ENCODE assay signal across 11 mouse cellular contexts in genomic region chr12:102420168-102420890, GRCm38 (mm10). TPM values are rescaled to one million over a fixed set of nuclear protein-coding genes. Genes with fewer than 3 reads are reported as not detected.
A peak's percentile ranks its signal among the peaks of the same experiment; 100 is the strongest.
DNase-seq lines count a peak whose midpoint lies in the region; ATAC-seq and TF ChIP-seq lines count a peak whose summit lies in the region.
"Had no signal": no experiment of that assay in that cellular context is flagged by ENCODE, and none has a peak within 500 bp of the region (broad histone marks: within the 10 kb centered on the region; RNA-seq: fewer than 3 reads in every experiment).

No protein-coding gene starts in this region.

- ATAC-seq in megakaryocyte-erythroid progenitor cell, adult 5-6 weeks (replicated peaks; ENCODE audit: low FRiP score, low TSS enrichment, poor library complexity, severe bottlenecking): peak; percentile 86

- H3K27me3 ChIP-seq in forebrain, embryonic 10.5 days (ENCODE audit: poor library complexity, severe bottlenecking): no peaks in the 10 kb centered on the region
- H3K27me3 ChIP-seq: forebrain, embryonic 13.5 days; neural tube, embryonic 12.5 days had no signal

- peak overlapping the region; percentile 72 for H3K27ac ChIP-seq in layer of hippocampus, adult 2 months
- no peak overlapping the region for H3K27ac ChIP-seq in forebrain, embryonic 10.5 days
- H3K27ac ChIP-seq: forebrain, embryonic 13.5 days; neural tube, embryonic 12.5 days had no signal

- H3K36me3 ChIP-seq in forebrain, embryonic 10.5 days (replicated peaks): peaks cover 17% of the 10 kb centered on the region

- DNase-seq in adrenal gland, adult (ENCODE audit: inconsistent age in 2 of 2, low spot score in 1 of 2): peak; percentile 44 to 67
- no peak for DNase-seq in adrenal gland, postnatal 36 days
- DNase-seq in layer of hippocampus, adult 2 months (ENCODE audit: low spot score in 2 of 2): no peak
- DNase-seq in layer of hippocampus, postnatal 14 days (ENCODE audit: low spot score in 2 of 2): no peak
- peak; percentile 90 for DNase-seq in kidney, adult 9 months
- no peak for DNase-seq in ovary, postnatal 14 days (ENCODE audit: low spot score)
- DNase-seq in forebrain, embryonic 10.5 days (ENCODE audit: extremely low spot score, low spot score): no peak
- DNase-seq: lung, embryonic 14.5 days had no signal

- WGBS in forebrain, embryonic 10.5 days: 93% methylated on average over 10 of the region's 10 CpGs

- H3K4me1 ChIP-seq in forebrain, embryonic 10.5 days: peaks cover 5% of the 10 kb centered on the region; the same call in 1 of the 2 replicates
- H3K4me1 ChIP-seq: neural tube, embryonic 12.5 days had no signal

- H3K9me3 ChIP-seq in forebrain, embryonic 10.5 days: no peaks in the 10 kb centered on the region
- H3K9me3 ChIP-seq: forebrain, embryonic 13.5 days; neural tube, embryonic 12.5 days had no signal

- no peak for TF ChIP-seq CTCF in layer of hippocampus, adult 2 months (conservative IDR thresholded peaks at IDR 0.05)

- H3K4me3 ChIP-seq in layer of hippocampus, adult 2 months: no peak overlapping the region
- H3K4me3 ChIP-seq in forebrain, embryonic 10.5 days: no peak overlapping the region
- H3K4me3 ChIP-seq: forebrain, embryonic 13.5 days; neural tube, embryonic 12.5 days had no signal

RNA-seq across cellular contexts. Expression of gene Lgmn, which starts 19.3 kb away (rescaled TPM):
- total RNA-seq in adrenal gland, postnatal 36 days (2021): 100 to 1,000 TPM in 1 of 2 experiments, 10 to 100 TPM in 1; 92.0 to 125 TPM
- total RNA-seq in layer of hippocampus, adult 2 months (2021): 10 to 100 TPM; 78.6 to 84.8 TPM
- total RNA-seq in layer of hippocampus, postnatal 14 days (2021): 100 to 1,000 TPM; 111 to 117 TPM
- not detected in 2 replicates for total RNA-seq in megakaryocyte-erythroid progenitor cell, adult 5-6 weeks (2014; fragmentation: Nextera tagmentation)
- 0.14 and 0.38 TPM in 2 replicates for total RNA-seq in megakaryocyte-erythroid progenitor cell, adult 5-6 weeks (2017)
- 41.4 and 42.8 TPM in 2 replicates for polyA plus RNA-seq in forebrain, embryonic 10.5 days (2016; fragmentation: Nextera tagmentation; extraction: Ambion mirVana)

RNA-seq across cellular contexts. Expression of gene Golga5, which starts 48.6 kb away (rescaled TPM):
- 10 to 100 TPM; 40.3 to 42.2 TPM for total RNA-seq in adrenal gland, postnatal 36 days (2021)
- total RNA-seq in layer of hippocampus, adult 2 months (2021): 10 to 100 TPM; 24.6 to 26.3 TPM
- 10 to 100 TPM; 21.6 to 22.7 TPM for total RNA-seq in layer of hippocampus, postnatal 14 days (2021)
- total RNA-seq in megakaryocyte-erythroid progenitor cell, adult 5-6 weeks (2014; fragmentation: Nextera tagmentation): 19.7 and 28.0 TPM in 2 replicates
- 68.8 and 85.7 TPM in 2 replicates for total RNA-seq in megakaryocyte-erythroid progenitor cell, adult 5-6 weeks (2017)
- polyA plus RNA-seq in forebrain, embryonic 10.5 days (2016; fragmentation: Nextera tagmentation; extraction: Ambion mirVana): 25.0 and 26.3 TPM in 2 replicates

Comparison
In these comparisons a context has a peak if more than half of its experiments do, and no peak if none do; other contexts are left out.
1. DNase-seq: peak in adrenal gland, adult (2 of 2) and kidney, adult 9 months (single experiment); none in adrenal gland, postnatal 36 days (0 of 2), layer of hippocampus, adult 2 months (0 of 2), layer of hippocampus, postnatal 14 days (0 of 2), ovary, postnatal 14 days (single experiment) and forebrain, embryonic 10.5 days (single experiment).
2. RNA of gene Lgmn, which starts 19.3 kb away (total RNA-seq): 92.0 to 125 TPM in adrenal gland, postnatal 36 days, 111 to 117 TPM in layer of hippocampus, postnatal 14 days and 78.6 to 84.8 TPM in layer of hippocampus, adult 2 months; 0.14 to 0.38 TPM in megakaryocyte-erythroid progenitor cell, adult 5-6 weeks; every median in the first group is over 10 times any median in the second.